Mouse (Mus musculus) kidney, embryonic 14.5 days (tissue): ENCODE data around the gene Gm4922. TPM values are rescaled to one million over a fixed set of nuclear protein-coding genes. Genes with fewer than 3 reads are reported as not detected.

Experiments
- ATAC-seq: fragments of 200-750 bp; cut with Nextera tagmentation; 2 replicates; pipeline ENCODE4 v1.8.0; 2017; ENCODE audit warnings: moderate number of reproducible peaks, mild to moderate bottlenecking, moderate TSS enrichment, moderate library complexity; ENCODE audit not compliant: low FRiP score, low TSS enrichment
- H3K27ac ChIP-seq: fragments of 300-500 bp; sonication (generic); 2 replicates; pipeline ENCODE4 v1.5.1; 2014; ENCODE audit warnings: low read depth, mild to moderate bottlenecking, low read length, moderate library complexity, mixed read lengths
- H3K27me3 ChIP-seq: fragments of 300-500 bp; sonication (generic); 2 replicates; pipeline ENCODE4 v1.6.1; 2014; ENCODE audit warnings: mild to moderate bottlenecking, low read length; ENCODE audit not compliant: control insufficient read depth, insufficient read depth
- H3K36me3 ChIP-seq: fragments of 300-500 bp; sonication (generic); 2 replicates; pipeline ENCODE4 v1.6.1; 2014; ENCODE audit warnings: low read length, mixed read lengths; ENCODE audit not compliant: control insufficient read depth, insufficient read depth
- H3K4me1 ChIP-seq: fragments of 300-500 bp; sonication (generic); 2 replicates; pipeline ENCODE4 v1.6.1; 2014; ENCODE audit warnings: low read length, mixed read lengths; ENCODE audit not compliant: control insufficient read depth, insufficient read depth
- H3K4me2 ChIP-seq: fragments of 300-500 bp; sonication (generic); replicated peaks from 2 replicates; pipeline ENCODE4 v1.6.1; 2014; ENCODE audit warnings: low read depth, mild to moderate bottlenecking, low read length
- H3K4me3 ChIP-seq: fragments of 300-500 bp; sonication (generic); 2 replicates; pipeline ENCODE4 v1.5.1; 2014; ENCODE audit warnings: mild to moderate bottlenecking, low read length
- H3K9ac ChIP-seq: fragments of 300-500 bp; sonication (generic); 2 replicates; pipeline ENCODE4 v1.6.1; 2014; ENCODE audit warnings: low read depth, mild to moderate bottlenecking, low read length, moderate library complexity
- H3K9me3 ChIP-seq: fragments of 300-500 bp; sonication (generic); 2 replicates; pipeline ENCODE4 v1.6.1; 2016; ENCODE audit warnings: low read length; ENCODE audit not compliant: control insufficient read depth
- WGBS: fragments of 180-500 bp; shearing (Covaris S2); extraction: QIAGEN DNeasy Blood & Tissue Kit; methylation state at CpG from one replicate; pipeline ENCODE4 v1.1.7; 2014; 5-methylcytosine and 5-hydroxymethylcytosine counted together
- polyA plus RNA-seq: library from polyadenylated mRNA; unstranded; fragments of >200 nt; fragmentation: Nextera tagmentation; extraction: Ambion mirVana; gene quantifications from 2 replicates; pipeline ENCODE4 v1.2.1, GENCODE M21; 2014

Gm4922 gene
- polyA plus RNA-seq, 1 experiment from 2014 or later, result not detected

DNA sequence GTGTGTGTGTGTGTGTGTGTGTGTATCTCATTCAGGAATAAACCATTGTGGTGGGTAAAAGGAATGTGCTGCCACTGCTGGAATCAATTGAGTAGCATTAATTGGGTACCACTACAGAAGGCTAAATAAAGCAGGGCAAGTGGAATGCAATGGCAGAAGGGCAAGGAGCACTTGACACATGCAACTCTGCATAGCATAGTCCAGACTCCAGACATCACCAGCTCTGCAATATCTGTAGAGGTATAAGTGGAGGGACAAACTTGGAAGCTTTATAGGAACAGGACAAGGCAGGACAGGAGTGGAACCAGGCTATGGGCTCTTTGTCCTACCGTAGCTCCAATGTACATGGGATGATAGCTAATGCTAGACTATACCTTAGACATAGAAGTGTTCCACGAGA is 25.2 kb upstream of the Gm4922 start:
- Histone ChIP-seq H3K9ac (no peak overlapping the region), H3K36me3 (no peaks in the 10 kb centered on the region), H3K27me3 (no peaks in the 10 kb centered on the region), H3K27ac (no peak overlapping the region), H3K4me1 (no peaks in the 10 kb centered on the region), H3K4me3 (no peak overlapping the region), H3K9me3 (no peaks in the 10 kb centered on the region), H3K4me2 (no peak overlapping the region)
- WGBS, result 88% methylated on average over 2 of the region's 2 CpGs
- no peak for ATAC-seq

DNA sequence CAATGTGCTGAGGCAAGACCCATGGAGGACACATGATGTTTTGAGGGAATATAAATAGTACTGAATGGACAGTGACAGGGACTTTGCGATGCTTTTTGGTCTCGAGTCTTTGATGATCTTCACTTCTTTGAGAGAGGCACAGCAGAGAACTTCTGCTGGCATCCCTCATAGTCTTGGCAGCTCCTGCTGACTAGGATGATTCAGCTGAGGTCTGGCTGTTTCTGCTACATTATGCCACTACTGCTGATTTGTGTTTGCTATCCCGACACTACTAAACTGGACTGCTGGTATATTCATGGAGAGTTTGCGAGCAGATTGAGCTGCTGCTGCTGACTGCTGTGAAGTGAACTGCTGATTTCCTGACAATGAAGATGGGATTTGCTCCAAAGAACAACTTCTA is 3.5 kb upstream of the Gm4922 start:
- no peaks in the 10 kb centered on the region for H3K9me3 ChIP-seq
- no peaks in the 10 kb centered on the region for H3K4me1 ChIP-seq
- H3K4me3 ChIP-seq, result no peak overlapping the region
- no peak overlapping the region for H3K27ac ChIP-seq
- 81% methylated on average over 4 of the region's 4 CpGs for WGBS
- no peak for ATAC-seq
- H3K27me3 ChIP-seq, result no peaks in the 10 kb centered on the region
- H3K4me2 ChIP-seq, result no peak overlapping the region
- no peak overlapping the region for H3K9ac ChIP-seq
- H3K36me3 ChIP-seq, result no peaks in the 10 kb centered on the region

DNA sequence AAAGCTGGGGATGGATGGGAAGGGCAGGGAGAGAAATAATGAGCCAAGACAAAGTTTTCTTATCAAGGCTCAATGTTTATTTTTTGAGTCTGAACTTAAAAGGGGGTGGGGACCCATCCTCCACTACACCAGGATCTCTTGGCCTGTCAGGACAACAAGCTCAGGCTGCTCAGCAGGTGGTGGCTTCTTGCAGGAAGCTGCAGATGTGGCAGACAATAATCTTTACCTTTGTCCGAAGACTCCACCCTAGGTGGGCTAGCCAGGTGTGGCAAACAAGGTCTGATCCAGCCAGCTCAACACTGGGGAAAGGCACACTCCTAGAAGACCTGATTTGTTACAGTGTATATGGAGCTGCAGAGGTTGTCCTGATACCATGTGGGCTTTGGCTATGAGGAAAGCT is 2.0 kb upstream of the Gm4922 start:
- ATAC-seq, result no peak
- no peak overlapping the region for H3K4me3 ChIP-seq
- H3K36me3 ChIP-seq, result no peaks in the 10 kb centered on the region
- H3K9ac ChIP-seq, result no peak overlapping the region
- no peak overlapping the region for H3K4me2 ChIP-seq
- H3K27ac ChIP-seq, result no peak overlapping the region
- no peaks in the 10 kb centered on the region for H3K4me1 ChIP-seq
- H3K27me3 ChIP-seq, result no peaks in the 10 kb centered on the region
- 55% methylated on average over 1 of the region's 1 CpGs for WGBS
- no peaks in the 10 kb centered on the region for H3K9me3 ChIP-seq

DNA sequence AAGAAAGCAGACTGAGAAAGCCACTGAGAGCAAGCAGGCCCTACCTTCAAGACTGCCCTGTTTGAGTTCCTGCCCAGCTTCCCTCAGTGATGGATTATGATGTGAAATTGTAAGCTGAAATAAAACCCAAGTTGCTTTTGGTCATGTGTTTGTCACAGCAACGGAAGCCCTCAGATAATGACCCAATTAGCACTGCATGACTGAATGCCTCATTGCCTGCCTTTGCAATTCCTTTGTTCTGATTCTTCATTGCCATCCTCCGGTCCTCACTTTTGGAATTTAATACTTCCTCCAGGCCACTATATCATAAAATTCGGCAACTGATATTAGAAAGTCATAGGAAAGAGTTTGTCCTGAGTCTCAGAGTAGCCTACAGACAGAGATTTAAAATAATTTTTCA is 9.0 kb downstream of the Gm4922 start:
- no peak for ATAC-seq
- Histone ChIP-seq H3K27me3 (no peaks in the 10 kb centered on the region), H3K4me1 (no peaks in the 10 kb centered on the region), H3K4me3 (no peak overlapping the region), H3K27ac (no peak overlapping the region), H3K9me3 (no peaks in the 10 kb centered on the region), H3K36me3 (no peaks in the 10 kb centered on the region), H3K9ac (no peak overlapping the region), H3K4me2 (no peak overlapping the region)
- WGBS, result 47% methylated on average over 3 of the region's 3 CpGs

DNA sequence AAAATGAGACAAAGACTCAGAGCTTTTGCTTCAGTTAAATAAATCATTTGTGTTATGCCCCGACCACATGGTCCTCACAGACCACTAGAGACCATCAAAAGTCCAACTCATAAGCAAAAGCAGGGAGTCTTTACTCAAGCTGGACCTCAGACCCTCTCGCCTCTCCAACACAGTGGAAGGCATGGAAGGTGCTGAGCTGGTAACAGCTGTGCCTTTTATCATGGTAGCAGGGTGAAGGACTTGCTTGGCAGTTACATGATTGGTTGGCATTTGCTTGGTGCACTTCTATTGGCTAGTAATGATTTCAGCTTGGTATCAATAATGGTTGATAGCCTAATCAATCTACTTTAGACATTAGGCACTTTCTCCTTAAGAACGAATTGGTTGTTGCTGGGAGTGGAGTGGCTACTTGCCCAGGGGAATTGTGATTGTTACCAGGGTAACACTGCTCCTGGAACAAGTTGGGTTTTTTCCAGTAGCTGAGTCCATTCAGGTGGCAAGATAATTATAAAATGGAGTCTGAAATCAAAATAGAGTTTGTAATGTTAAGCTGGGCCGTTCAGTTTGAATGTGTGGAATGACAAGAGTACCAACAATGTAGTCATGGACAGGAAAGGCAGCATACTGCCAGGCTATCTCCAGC is 13.9 kb downstream of the Gm4922 start:
- Histone ChIP-seq H3K4me1 (no peaks in the 10 kb centered on the region), H3K9ac (no peak overlapping the region), H3K27ac (no peak overlapping the region), H3K36me3 (no peaks in the 10 kb centered on the region), H3K27me3 (no peaks in the 10 kb centered on the region), H3K4me2 (no peak overlapping the region), H3K9me3 (no peaks in the 10 kb centered on the region), H3K4me3 (no peak overlapping the region)
- 75% methylated on average over 4 of the region's 4 CpGs for WGBS
- no peak for ATAC-seq

DNA sequence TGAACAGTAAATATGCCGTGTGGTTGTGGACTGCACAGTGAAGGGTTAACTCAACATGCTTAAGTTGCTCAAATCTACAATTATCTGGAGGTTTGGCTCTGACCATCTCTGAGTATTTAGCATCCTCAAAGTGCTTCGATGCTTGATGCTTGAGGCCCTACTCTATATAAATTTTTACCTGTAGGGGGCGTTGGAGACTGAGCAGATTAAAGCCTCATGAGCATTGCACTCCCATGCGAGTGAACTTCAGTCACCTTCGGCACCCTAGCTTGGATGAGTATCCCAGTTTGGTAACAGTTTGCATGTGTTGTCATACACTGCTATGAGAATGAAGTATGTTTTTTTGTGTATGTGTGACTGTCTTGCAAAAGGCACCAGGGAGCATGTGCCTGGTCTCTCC is 16.7 kb downstream of the Gm4922 start:
- no peaks in the 10 kb centered on the region for H3K27me3 ChIP-seq
- no peak overlapping the region for H3K4me2 ChIP-seq
- no peaks in the 10 kb centered on the region for H3K36me3 ChIP-seq
- 57% methylated on average over 5 of the region's 5 CpGs for WGBS
- H3K9ac ChIP-seq, result no peak overlapping the region
- no peak overlapping the region for H3K4me3 ChIP-seq
- ATAC-seq, result no peak
- H3K27ac ChIP-seq, result no peak overlapping the region
- H3K4me1 ChIP-seq, result no peaks in the 10 kb centered on the region
- H3K9me3 ChIP-seq, result no peaks in the 10 kb centered on the region

DNA sequence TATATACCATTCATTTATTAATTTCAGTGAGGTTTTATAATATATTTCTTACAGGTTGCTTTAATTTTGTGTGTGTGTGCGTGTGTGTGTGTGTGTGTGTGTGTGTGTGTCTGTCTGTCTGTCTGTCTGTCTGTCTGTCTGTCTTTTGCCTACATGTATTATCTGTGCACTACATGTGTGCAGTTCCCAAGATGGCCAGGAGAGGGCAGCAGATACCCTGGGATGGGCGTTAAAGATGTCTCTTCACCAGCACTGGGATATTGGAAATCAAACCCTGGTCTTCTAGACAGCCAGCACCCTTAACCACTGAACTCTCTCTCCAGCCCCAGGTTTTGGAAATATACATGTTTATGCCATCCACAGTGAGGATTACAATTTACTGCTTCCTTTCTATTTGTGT is 26.4 kb downstream of the Gm4922 start:
- H3K9me3 ChIP-seq, result no peaks in the 10 kb centered on the region
- 40% methylated on average over 2 of the region's 2 CpGs for WGBS
- no peak for ATAC-seq
- no peaks in the 10 kb centered on the region for H3K4me1 ChIP-seq
- H3K36me3 ChIP-seq, result no peaks in the 10 kb centered on the region
- no peak overlapping the region for H3K4me3 ChIP-seq
- H3K4me2 ChIP-seq, result no peak overlapping the region
- no peaks in the 10 kb centered on the region for H3K27me3 ChIP-seq
- no peak overlapping the region for H3K9ac ChIP-seq
- H3K27ac ChIP-seq, result no peak overlapping the region

DNA sequence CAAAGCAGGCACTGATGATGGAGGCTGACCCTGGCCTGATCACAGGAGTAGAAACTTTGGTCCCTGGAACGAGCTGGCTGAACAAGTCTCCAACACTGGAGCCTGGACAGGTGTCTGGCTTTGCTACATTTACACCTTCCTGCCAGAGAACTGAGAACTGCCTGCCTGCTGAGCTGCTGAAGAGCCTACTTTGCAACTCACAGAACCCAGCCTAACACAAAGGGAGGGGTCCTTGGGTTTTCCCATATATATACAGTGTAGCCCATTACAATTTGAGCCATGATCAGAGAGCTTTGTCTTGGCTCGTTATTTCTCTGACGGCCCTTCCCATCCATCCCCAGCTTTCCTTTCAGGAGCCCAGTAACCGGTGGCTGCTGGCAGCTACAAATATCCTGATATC is 36.5 kb downstream of the Gm4922 start:
- Histone ChIP-seq H3K27me3 (peaks cover 2% of the 10 kb centered on the region; the same call in 1 of the 2 replicates), H3K9ac (no peak overlapping the region), H3K9me3 (no peaks in the 10 kb centered on the region), H3K36me3 (no peaks in the 10 kb centered on the region), H3K4me3 (no peak overlapping the region), H3K4me2 (no peak overlapping the region), H3K4me1 (no peaks in the 10 kb centered on the region), H3K27ac (no peak overlapping the region)
- ATAC-seq, result no peak
- WGBS, result 76% methylated on average over 4 of the region's 4 CpGs

DNA sequence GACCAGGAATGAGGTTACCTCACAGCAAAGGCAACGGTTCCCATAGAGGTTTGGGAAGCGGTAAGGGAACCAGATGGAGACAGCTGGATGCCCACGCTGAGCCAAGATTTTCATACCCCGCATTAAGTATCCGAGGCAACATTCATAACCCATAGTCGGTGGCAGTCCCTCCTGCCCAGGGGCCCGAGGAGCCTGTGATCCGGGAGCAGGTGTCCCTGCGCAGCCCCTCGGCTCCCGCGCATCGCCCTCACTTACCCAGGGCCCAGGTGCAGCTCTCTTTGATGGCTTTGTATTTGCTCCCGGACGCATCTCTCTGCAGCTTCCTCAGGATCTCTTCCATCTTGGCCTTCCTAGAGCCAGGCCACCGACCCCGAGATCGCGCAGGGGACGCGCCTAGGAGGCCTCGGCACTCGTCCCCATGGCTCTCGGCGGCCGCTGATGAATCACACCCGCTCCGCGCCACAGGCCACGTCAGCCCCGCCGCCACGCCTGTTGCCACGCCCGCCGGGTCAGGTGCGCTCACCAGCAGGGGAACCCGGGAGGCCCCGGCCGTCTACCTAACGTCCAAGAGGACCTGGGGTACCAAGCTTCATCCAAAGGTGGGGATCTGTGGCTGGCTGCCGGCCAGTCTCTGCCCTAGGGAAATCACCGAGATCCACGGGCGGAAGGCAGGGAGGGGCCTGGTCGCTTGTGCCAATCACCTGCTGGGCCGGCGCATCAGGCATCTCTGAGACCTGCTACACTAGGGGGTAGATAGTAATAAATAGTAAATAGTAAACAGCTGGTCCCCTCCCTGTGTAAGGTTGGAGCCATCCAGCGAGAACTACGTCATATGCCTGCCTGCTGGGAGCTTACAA is 43.1 kb downstream of the Gm4922 start, which contains the start of gene Arfgef3:
Gene Arfgef3 (minus strand): TSS at position 664 of the 857 bp plus-strand sequence.
- peak; percentile 81 for ATAC-seq
- no peaks in the 10 kb centered on the region for H3K4me1 ChIP-seq
- H3K27me3 ChIP-seq, result peaks cover 2% of the 10 kb centered on the region; the same call in 1 of the 2 replicates
- H3K27ac ChIP-seq, result no peak within 1 kb of the TSS
- no peaks in the 10 kb centered on the region for H3K36me3 ChIP-seq
- peak within 1 kb of the TSS; percentile 51 for H3K4me3 ChIP-seq
- peak within 1 kb of the TSS; percentile 74 for H3K4me2 ChIP-seq
- no peaks in the 10 kb centered on the region for H3K9me3 ChIP-seq
- WGBS, result 1% methylated on average over 50 of the region's 50 CpGs
- peak within 1 kb of the TSS; percentile 49 for H3K9ac ChIP-seq
